Mouse (Mus musculus) cerebellum, postnatal 14 days (tissue): ENCODE measurements around the gene Rnaseh2a.

Experiments
- DNase-seq, 2 experiments: peaks; one replicate each; pipeline ENCODE4 v3.0.0; 2021; ENCODE audit warnings: mixed read lengths in 2 of 2

Gene Rnaseh2a

DNA sequence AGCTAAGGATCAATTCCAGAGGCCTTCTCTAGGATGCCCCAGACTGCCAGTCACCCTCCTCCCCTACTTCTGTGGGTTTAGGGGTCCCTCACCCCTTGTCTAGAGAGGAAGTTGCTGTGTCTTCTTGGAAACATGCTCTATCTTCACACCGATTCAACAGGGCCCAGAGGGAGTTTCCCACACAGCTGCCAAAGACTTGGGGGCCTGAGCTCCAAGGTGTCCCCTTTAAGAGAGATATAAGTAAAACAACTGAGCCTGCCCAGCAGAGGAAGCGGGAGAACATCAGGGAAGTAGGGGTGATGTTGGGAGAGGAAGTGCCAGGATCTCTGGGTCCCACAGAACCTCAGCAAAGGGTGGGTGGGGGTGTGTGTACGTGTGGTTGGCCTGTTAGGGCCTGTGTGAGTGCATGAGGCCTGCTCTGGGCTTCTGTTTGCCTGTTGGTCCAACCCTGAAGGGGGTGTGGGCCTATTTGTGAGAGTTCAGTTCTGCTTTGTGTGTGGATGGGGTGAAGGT, 13.0 kb upstream of the Rnaseh2a start:
- DNase-seq = no peak

DNA sequence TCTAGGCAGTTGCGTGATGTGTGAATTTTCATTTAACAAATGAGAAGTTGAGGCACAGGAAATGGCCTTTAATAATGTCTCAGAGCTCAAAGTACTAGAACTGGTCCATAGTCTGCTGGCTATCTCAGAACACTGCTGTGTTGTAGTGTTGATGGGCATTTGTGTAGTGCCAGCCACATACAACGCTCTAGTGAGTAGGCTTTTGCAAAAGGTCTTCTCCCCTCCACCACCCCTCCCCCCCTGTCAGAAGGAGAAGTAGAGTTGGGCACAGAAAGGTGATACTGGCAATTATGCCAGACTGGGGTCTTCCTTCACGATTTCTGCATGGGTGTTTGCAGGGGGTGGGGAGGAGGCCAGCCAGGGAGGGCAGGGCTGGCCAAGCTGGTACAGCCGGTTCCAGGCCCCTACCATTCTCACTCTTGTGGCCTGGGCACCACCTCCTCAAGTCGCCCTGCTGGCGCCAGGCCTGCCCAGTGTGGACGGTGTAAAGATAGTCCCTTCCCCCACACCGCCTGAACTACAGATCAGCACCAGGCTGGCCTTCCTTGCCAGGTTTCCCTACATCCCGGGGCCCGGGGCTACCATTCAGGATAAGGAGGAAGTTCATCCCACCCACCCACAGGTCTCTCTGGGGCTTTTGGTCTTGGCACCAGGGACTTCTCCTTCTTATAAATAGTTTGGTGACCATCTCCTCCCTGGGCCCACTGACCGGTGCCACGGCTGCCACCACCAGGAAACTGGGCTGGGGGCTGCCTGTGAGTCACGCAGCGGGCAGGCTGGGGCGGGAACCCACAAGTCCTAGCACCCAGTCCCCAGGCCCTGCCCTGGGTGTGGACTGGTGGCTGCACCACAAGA, 12.3 kb upstream of the Rnaseh2a start:
- DNase-seq = peak in 1 of 2 experiments; percentile 32

DNA sequence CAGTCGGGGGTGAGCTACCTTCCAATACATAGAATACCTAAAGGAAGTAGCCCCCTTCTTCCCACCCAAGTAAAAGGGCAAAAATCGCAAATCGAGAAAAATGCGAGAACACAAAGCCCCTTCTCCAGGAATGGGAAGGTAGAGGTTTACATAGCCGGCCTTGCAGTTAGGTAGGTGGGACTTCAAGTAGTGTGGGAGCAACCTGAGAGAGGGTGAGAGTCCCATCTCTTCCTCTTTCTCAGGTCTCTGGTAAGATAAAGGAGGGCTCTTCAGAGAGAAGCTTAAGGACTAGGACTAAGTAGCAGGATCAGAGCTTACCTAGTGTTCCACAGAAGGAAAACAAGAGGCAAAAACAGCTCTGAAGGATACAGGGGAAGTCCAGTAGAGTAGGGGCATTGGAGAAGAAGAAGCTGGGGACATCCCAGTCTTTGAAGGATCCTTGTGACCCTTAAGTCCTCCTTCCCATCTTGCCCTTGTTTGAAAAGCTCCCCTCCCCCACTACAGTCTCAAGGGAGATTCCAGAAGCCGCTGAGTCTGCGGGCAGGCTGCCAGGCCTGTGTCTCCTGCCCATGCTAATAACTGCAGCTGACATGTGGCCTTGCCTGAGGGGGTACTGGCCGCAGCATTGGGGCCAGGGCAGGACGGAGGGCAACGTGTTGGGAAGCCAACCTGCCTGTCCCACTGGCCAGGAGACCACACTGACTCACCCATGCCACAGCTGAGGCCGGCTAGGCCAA, 11.2 kb upstream of the Rnaseh2a start:
- DNase-seq = peak; percentile 70 to 79

DNA sequence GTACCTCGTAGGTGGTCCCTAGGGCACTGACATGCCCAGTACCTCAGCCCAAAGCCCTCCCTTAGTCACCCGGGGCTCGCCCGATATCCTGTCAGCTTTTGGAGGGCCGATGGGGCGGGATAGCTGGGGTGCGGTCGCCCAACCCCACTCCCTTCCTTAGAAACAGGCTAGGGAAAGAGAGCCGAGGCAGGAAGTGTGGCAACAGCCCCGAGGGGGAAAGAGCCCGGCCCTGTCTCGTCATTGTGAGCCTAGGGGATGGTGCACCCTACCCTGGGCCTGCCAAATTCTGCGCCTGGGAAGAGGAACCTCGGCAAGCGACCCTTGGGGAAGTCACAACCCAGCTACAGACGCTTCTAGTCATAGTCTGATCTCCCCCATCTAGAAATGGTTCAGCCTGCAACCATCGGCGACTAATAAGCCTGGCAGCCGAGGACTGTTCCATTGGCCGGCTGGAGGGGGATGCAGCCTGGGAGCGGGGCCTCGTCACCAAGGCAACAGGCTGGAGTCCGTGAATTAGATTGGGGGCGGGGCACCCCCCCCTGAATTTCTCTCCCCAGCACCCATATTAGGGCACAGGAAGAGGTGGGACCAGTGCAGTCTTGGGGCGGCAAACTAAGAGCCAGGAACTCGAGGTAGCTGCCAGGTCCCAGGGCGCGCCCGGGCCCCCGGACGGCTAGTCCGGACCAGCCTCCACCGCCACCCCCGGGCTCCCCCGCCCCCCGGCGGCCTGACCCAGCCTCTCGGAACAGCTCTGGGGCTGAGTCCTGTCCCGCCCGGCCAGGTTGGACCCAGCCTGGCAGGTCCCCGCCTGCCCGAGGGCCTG, 10.2 kb upstream of the Rnaseh2a start:
- peak; percentile 90 for DNase-seq

DNA sequence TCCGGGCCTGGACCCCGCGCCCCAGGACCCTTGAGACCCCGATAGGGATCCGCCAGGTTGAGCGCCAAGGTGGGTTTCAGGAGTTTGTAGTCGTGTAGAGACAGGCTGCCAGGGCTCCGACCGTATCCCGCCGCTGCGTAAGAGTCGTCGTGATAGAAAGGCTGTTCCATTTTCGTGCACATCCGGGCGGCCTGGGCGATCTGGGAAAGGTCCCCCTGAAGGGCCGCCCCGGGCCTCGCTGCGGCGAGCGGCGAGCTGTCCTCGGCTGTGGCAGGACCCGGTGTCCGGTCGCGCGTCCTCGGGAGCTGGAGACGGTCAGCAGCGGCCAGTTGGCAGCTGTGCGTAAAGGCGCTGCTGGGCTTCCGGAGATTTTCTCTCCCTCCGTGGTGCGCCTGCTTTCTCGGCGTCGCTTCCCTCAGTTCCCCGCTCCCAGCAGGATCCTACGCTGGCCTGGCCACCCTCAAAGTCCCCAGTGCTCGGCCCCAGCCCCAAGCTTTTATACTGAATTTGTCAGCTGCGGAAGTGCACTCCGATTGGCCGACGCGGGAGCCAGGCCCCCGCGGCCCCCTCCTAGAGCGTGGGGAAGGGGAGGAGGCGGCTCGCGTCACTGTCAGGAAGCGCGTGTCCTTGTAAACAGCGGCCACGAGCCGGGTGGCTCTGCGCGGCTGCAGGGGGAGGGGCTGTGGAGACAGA, 8.8 kb upstream of the Rnaseh2a start, which contains the start of gene Junb:
Gene Junb, minus strand, starts transcription at position 471 of the 693 bp plus-strand sequence.
- DNase-seq = peak; percentile 83 to 86

DNA sequence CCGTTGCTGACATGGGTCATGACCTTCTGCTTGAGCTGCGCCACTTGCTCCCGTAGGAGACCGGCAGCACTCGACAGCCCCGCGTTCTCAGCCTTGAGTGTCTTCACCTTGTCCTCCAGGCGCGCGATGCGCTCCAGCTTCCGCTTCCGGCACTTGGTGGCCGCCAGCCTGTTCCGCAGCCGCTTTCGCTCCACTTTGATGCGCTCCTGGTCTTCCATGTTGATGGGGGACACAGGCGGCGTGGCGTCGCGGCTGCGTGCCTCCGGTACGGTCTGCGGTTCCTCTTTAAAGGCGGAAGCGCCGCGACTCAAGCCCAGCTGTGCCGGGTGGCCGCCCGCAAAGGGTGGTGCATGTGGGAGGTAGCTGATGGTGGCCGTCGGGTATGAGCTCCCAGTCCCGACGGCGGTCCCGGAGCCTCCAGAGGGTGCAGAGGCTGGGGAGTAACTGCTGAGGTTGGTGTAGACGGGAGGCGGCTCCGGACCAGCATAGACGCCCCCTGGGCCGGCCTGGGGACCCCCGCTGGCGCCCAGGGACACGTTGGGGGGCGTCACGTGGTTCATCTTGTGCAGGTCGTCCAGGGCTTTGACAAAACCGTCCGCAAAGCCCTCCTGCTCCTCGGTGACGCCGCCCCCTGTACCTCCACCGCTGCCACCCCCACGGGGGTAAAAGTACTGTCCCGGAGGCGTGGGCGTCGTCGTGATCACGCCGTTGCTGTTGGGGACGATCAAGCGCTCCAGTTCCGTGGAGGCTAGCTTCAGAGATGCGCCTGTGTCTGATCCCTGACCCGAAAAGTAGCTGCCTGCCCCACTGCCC, 8.1 kb upstream of the Rnaseh2a start:
- peak; percentile 54 to 68 for DNase-seq

DNA sequence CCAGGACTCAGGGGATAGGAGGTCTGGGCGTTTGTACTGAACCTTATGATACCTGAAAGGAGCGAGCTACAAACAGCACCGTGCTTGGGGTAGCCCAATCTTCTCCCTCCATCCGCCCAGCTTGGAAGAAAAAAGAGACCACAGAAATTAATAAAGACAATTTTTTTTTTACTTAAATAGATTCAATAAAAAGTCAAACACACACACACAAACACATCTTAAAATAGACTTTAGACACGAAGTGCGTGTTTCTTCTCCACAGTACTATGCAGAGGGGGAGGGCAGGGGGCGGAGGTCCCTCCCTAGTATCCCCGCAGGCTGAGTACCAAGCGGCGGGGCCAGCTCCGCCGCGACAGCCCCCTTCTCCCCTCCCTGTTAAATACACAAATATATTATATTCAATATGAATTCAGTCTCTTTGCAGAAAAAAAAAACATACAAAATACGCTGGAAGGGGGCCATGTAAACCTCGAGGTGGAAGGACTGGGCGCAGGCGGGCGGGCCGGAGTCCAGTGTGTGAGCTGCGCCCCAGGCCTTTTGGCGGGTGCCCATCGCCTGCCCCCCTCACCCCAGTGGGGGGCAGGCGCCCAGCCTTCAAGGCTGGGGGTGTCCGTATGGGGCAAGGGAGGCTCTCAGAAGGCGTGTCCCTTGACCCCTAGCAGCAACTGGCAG, 7.3 kb upstream of the Rnaseh2a start:
- no peak for DNase-seq

DNA sequence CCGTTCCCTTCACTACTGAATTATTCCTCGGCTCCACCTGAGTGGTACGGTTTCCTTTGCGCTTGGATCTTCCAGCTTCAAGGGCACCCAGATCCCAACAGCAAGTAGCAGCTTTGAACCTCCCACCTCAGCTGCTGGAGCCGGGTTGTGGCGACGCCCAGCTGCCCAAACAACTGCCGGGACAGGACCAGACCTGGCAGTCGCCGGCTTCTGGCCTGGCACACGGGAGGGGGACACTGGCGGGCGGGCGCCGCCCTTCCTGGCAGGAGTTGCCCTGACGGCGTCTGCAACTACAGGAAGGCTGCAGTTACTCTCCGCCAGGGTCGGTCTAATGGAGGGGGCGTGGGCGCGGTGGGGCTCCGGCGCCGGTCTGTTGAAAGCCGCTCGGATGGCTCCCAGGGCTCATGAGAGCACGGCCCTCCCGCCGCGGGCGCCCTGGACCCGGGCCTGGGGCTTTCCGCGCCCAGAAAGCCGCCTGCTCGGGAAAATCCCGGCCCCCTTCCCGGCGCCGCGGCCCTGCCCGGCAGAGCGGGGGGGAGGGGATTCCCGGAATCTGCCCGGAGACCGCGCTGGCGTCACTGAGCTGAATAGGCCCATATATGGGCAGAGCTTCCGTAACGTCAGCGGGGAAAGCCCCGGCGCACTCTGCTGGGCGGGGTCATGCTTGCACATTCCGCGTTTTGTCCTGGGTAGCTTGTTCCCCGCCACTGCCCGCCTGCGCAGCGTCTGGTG, 6.6 kb upstream of the Rnaseh2a start:
- peak; percentile 94 to 97 for DNase-seq

DNA sequence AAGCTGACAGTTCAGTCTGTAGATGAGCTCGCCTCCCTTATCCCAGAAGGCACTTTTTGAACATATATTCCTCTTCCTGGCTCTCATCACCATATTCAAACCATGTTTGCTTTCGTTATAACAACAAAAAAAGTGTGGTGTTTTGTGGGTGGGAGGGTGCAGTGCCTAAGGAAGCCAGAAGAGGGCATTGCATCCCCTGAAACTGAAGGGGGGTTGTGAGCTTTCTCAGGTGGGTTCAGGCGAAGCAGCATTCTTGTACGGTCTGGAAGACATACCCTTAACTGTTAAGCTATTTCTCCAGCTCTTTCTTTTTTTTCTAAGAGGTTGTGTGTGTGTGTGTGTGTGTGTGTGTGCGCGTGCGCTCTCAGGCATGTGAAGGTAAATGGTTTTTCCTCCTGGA, 5.9 kb upstream of the Rnaseh2a start:
- DNase-seq = peak; percentile 72 to 82

DNA sequence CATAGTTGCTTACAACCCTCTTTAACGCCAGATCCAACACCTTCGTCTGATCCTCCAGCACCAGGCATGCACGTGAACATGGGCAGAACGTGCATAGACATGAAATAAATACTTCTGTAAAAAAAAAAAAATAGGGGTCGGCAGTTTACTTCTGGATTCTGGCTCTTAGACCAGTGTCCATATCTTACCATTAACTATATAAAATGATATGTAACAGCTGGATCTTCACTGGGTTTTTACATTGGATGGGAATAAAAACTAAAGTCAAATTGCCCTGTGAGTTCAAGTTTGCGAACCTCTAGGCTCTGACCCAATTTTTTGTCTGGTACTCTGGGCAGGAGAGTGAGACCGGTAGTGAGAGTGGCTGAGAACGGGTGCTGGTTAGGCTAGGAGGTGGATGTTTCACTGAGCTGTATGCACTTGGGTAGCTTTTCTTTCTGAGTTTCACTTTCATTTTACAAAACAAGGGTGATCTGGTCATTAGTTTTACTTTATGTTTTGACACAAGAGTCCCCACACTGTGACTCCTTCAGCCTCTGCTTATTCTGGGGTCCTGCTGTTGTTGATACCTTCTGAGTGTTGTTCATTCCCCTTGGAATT, 5.1 kb upstream of the Rnaseh2a start:
- no peak for DNase-seq

DNA sequence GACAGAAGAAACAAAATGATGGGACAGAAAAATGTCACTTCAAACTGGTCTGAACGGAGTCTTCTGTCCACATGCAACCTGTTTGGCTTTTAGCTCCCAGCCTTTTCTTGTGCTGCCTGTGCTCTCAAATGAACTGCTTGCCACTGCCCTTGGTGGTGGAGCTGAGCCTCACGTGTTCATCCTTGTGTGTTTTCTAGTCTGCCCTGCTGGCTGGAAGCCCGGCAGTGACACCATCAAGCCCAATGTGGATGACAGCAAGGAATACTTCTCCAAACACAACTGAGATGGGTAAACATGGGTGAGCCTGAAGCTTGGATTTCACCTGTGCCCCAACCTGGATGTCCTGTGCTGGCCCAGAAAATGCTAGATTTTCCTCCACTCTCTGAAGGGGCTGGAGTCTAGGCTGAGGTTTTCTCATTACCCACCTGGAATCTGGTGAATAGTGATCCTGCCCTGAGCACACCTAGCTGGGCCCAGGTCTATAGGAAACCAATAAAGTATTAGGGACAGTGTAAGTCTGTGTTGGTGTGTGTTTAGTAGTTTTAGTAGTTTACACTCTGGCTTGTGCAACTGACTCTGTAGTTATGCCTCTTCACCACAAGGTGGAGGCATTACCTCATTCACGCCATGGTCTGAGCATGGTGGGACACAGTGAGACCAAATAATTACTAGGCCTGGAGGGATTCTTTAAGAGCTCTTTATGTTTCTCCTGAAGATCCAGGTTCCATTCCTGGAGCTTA, 4.4 kb upstream of the Rnaseh2a start:
- peak; percentile 64 to 76 for DNase-seq

DNA sequence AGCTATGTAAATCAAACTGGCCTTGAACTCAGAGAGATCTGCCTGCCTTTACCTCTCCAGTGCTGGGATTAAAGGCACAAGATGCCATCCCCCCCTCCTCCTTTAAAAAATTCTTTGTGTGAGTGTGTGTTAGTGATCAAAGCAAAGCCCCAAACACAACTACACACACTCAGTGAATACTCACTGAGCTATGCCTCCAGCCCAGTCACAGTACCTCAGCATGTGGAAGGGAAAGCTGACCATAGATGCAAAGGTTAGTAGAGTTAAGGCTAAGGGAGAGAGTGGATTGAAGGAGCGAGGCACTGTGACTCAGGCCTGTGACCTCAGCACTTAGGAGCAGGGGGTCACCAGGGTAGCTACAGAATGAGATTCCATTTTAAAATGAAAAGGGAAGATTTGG, 3.5 kb upstream of the Rnaseh2a start:
- DNase-seq = no peak

DNA sequence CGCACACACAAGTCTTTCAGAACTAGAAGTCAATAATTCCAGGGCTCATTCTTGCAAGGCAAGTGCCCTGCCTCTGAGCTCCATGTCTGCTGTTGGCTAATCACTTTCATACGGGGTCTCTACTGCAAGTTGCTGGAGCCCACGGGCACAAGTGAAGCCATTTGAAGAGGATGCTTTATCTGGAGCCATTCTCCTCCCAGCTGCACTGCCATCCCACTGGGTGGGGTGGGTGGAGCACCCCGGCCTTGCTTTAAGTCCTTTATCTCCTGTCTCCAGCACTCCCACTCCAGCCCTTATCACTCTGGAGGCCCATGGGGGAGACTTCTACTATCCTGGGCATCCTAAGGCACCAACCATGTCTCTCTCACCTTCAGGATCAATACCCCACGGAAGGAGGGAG, 1.3 kb upstream of the Rnaseh2a start:
- no peak for DNase-seq

DNA sequence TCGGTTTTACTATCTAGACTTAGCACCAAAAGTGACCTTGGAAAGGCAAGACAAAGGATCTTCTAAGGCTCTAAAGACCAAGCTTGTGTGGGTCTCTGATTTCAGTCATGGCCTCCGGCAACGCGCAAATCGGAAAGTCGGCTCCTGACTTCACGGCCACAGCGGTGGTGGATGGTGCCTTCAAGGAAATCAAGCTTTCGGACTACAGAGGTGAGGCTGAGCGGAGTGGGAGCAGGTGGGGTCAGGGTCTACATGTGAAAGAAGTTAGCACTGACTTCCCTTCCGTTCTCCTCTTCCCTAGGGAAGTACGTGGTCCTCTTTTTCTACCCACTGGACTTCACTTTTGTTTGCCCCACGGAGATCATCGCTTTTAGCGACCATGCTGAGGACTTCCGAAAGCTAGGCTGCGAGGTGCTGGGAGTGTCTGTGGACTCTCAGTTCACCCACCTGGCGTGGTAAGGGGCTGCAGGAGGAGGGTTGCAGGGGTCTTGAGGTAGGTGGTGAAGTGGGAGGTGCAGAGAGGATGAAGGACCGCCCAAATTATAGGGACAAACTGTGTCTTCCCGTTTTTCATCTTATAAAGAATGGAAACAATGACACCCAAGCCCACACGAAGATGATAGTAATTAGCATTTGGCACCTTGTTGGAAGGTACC, 696 bp upstream of the Rnaseh2a start:
- no peak for DNase-seq

DNA sequence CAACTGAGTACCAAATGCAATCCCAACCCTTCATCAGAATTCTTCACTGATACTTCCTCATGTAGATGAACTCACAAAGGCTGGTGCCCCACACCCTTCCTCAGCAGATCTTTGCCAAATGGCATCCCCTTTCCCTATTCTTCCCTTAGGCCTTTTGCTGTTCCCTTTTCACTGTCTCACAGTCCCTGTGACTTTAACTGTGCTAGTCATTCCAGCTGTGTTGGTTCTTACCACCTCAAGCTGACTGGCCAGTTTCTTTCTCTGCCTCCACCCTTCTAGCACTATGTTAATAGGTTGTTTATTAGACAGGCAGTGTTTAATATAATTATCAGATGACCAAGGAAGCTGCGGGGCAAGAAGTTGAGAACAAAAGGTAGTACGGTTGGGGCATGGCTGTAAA, 917 bp downstream of the Rnaseh2a start:
- no peak for DNase-seq

DNA sequence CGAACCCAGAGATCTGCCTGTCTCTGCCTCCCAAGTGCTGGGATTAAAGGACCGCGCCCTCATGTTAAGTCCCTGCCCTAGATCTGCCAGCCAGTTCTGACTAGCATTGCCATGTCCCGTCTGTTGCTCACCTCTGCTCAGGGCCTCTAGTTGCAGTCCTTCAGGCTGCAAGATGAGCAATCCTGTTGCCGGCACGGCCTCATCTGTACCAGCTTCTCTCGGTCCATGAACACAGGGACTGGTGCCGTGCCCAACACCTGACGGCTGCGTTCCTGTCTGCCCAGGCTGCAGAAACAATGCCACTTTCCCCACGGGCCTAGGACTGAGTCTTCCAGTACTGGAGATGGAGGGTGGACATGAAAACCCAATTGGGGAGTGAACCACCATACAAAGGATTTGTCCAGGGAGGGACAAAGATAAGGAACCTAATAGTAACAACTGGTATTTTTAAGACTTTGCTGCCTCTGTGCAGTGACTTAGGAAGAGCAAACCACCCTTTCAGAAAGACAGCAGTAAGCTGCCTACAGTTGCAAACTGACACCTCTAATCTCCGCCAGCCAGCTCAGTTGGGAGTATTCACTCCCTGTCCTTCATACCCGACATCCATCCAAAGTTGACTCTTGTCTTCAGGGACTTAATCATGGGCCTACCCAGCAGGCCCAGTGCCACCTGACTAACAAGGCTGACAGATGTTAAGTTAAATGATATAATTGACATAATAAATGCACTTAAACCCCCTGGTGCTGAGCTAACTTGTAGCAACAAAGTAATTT, 1.8 kb downstream of the Rnaseh2a start:
- no peak for DNase-seq

DNA sequence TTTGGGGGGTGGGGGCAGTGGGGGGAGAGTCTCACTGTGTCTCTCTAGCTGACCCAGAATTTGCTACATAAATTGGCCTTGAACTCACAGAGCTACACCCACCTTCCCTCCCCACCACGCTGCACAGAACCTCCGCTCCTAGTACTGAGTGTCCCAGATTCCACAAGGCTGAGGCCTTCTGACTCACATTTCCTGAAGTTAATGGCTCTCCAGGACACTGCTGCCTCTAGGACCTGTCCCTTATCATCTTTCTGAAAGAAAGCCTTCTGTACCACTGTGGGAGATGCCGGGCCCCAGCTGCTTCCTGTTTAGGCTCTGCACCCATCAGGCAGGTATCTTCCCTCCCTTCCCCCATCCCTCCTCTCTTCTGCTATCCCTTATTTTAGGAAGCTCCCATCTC, 3.0 kb downstream of the Rnaseh2a start:
- DNase-seq = no peak
